Mouse (Mus musculus) mammary gland, adult 2 months (tissue): Measurements from ENCODE around the gene Tbkbp1. TPM values are rescaled to one million over a fixed set of nuclear protein-coding genes. Genes with fewer than 3 reads are reported as not detected.

Source experiments
- polyA plus RNA-seq: library from polyadenylated mRNA; depleted of rRNA; stranded (reverse); fragments of >200 nt; gene quantifications from 2 replicates; pipeline ENCODE4 v1.2.3, GENCODE M21; 2012; ENCODE audit warnings: low replicate concordance; rRNA removed

Gene Tbkbp1
- 22.1 and 52.2 TPM in 2 replicates for polyA plus RNA-seq

GRCm38 (mm10) chr11:97151343-97151801 is at the start of gene Tbkbp1:
TSS of gene Tbkbp1 (minus strand) at chr11:97151495.

GRCm38 (mm10) chr11:97187764-97188642 is 36.7 kb upstream of the Tbkbp1 start, which contains the start of gene Kpnb1:
TSS of gene Kpnb1 (minus strand) at chr11:97187881.

DNA sequence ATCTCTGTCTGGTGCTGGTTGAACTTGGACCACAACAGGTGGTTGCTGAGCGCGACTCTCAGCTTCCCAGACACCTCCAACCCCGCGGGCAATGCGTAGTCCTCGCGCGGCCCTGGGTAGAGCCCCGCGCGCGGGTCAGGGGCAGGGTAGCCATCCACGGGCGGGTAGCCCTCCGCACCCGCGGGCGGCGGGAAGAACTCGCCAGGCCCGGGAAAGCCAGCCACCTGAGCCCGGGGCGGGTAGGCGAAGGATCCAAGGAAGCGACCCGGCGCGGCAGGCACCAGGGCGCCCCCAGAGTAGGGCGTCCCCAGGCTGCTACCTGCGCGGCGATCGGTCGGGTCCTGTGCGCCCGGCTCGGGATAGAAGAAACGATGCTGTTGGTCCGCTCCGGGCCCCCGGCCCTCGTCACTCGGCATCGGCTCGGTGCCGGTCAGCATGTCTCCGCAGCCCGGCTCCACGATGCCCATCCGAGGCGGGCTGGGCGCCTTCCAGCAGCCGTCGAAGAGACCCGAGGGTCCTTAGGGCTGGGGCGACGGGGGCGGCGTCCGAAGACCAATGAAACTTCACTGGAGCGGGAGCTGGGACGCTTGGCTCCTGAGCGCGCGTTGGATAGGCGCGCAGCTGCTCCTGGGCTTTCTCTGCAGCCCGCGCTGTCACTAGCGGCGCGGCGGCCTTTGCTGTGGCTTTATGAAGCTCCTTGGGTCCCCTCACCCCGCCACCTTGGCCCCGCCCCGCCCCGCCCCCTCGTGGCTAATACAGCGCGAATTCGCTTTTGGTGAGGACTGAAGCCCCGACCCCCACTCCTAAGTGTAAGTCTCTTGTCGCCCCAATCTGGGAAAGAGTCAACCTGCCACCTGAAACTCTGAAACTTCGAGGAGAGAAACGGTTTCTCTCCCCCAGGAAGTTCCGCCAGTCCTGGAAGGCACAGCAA is 36.4 kb downstream of the Tbkbp1 start, which contains the start of gene Tbx21:
Tbx21 (minus strand) TSS at position 661 of the 931 bp plus-strand sequence.

Other genes starting within 250 kb of the Tbkbp1 start
- gene Cdk5rap3, start 235.0 kb downstream of the Tbkbp1 start, polyA plus RNA-seq = 37.2 and 38.7 TPM in 2 replicates
- gene Prr15l, start 223.4 kb downstream of the Tbkbp1 start, polyA plus RNA-seq = 7.6 and 11.5 TPM in 2 replicates
- 24.5 and 33.6 TPM in 2 replicates for gene Pnpo, start 207.5 kb downstream of the Tbkbp1 start, polyA plus RNA-seq
- 15.6 and 27.4 TPM in 2 replicates for gene Sp2, start 168.5 kb downstream of the Tbkbp1 start, polyA plus RNA-seq
- gene Sp6, start 138.1 kb downstream of the Tbkbp1 start, polyA plus RNA-seq = 1.4 and 2.4 TPM in 2 replicates
- gene Scrn2, start 121.6 kb downstream of the Tbkbp1 start, polyA plus RNA-seq = 11.8 and 14.6 TPM in 2 replicates
- 0.19 and 0.57 TPM in 2 replicates for gene Lrrc46, start 110.1 kb downstream of the Tbkbp1 start, polyA plus RNA-seq
- 110 and 130 TPM in 2 replicates for gene Mrpl10, start 109.9 kb downstream of the Tbkbp1 start, polyA plus RNA-seq
- gene Osbpl7, start 100.9 kb downstream of the Tbkbp1 start, polyA plus RNA-seq = 15.0 and 19.1 TPM in 2 replicates
- gene Tbx21, start 36.2 kb downstream of the Tbkbp1 start, polyA plus RNA-seq = 1.8 and 4.5 TPM in 2 replicates
- gene Kpnb1, start 36.4 kb upstream of the Tbkbp1 start, polyA plus RNA-seq = 20.7 and 33.5 TPM in 2 replicates
- 20.0 and 23.4 TPM in 2 replicates for gene Npepps, start 129.1 kb upstream of the Tbkbp1 start, polyA plus RNA-seq
- gene Mrpl45, start 164.2 kb upstream of the Tbkbp1 start, polyA plus RNA-seq = 9.2 and 19.3 TPM in 2 replicates
- 0.07 TPM in 2 replicates for gene Gpr179, start 200.6 kb upstream of the Tbkbp1 start, polyA plus RNA-seq
- gene Socs7, start 211.1 kb upstream of the Tbkbp1 start, polyA plus RNA-seq = 7.9 and 11.8 TPM in 2 replicates